Mouse (Mus musculus): ENCODE measurements at regions not wholly inside any gene's neighbourhood (a gene's known extent, or its start where the extent isn't known, plus 50 kb on each side); places are given as distances from the start of the nearest gene placed in this dataset.

- H3K27ac ChIP-seq (ENCODE audit: insufficient read depth, low read length), result no peak overlapping the region
Observed at GRCm38 (mm10) chr10:56598191-56598590, 221.1 kb downstream of the Gja1 start.

DNA sequence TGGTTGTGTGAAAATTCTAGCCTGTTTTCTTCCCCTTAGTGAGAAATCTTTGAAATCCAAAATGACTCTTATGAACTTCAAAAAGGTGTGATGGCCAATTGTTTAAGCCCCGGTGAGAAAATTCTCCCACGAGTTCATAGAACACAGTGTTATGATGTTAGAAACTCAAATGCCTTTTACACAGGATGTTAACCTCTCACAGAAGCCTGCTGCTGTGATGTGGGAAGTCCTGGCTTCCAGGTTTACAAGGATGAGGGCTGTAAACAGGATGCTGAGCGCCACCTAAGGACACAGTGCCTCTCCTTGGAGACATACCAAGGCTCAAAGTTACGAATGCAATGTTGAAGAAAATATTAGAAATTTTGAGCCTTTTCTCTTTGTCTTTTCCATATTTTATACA is 222.8 kb downstream of the Gja1 start:
- TF ChIP-seq POLR2A (IDR thresholded peaks at IDR 0.05; ENCODE audit: borderline replicate concordance, insufficient read depth, low read length) (no peak), CTCF (IDR thresholded peaks at IDR 0.05; ENCODE audit: borderline replicate concordance, insufficient read depth, low read depth, low read length) (no peak)
- 79% methylated on average over 4 of the region's 4 CpGs for WGBS

More at GRCm38 (mm10) chr10:56598191-56598590, 221.1 kb downstream of the Gja1 start:
- Histone ChIP-seq H3K4me1 (ENCODE audit: control insufficient read depth, insufficient read depth, low read length) (no peaks in the 10 kb centered on the region), H3K27me3 (ENCODE audit: control insufficient read depth, insufficient read depth, low read length) (no peaks in the 10 kb centered on the region), H3K4me3 (replicated peaks; ENCODE audit: insufficient read depth, low read depth, low read length) (no peak overlapping the region)
- TF ChIP-seq POLR2A (IDR thresholded peaks at IDR 0.05; ENCODE audit: borderline replicate concordance, insufficient read depth, low read length) (no peak), CTCF (IDR thresholded peaks at IDR 0.05; ENCODE audit: borderline replicate concordance, insufficient read depth, low read depth, low read length) (no peak)
- no peak for DNase-seq
- WGBS, result 94% methylated on average over 3 of the region's 3 CpGs

GRCm38 (mm10) chr10:56611564-56612288 is 234.6 kb downstream of the Gja1 start:
- no peak for TF ChIP-seq CTCF (IDR thresholded peaks at IDR 0.05; ENCODE audit: borderline replicate concordance, insufficient read depth, low read depth, low read length)
- no peak for TF ChIP-seq POLR2A (IDR thresholded peaks at IDR 0.05; ENCODE audit: borderline replicate concordance, insufficient read depth, low read length)
- peak; percentile 12 to 29 for DNase-seq
- 40% methylated on average over 8 of the region's 8 CpGs for WGBS

More for the DNA sequence above, 222.8 kb downstream of the Gja1 start:
- H3K4me1 ChIP-seq (ENCODE audit: control insufficient read depth, insufficient read depth, low read length), result no peaks in the 10 kb centered on the region
- no peak overlapping the region for H3K4me3 ChIP-seq (replicated peaks; ENCODE audit: insufficient read depth, low read depth, low read length)
- DNase-seq, result no peak
- no peaks in the 10 kb centered on the region for H3K27me3 ChIP-seq (ENCODE audit: control insufficient read depth, insufficient read depth, low read length)
- H3K27ac ChIP-seq (ENCODE audit: insufficient read depth, low read length), result no peak overlapping the region

DNA sequence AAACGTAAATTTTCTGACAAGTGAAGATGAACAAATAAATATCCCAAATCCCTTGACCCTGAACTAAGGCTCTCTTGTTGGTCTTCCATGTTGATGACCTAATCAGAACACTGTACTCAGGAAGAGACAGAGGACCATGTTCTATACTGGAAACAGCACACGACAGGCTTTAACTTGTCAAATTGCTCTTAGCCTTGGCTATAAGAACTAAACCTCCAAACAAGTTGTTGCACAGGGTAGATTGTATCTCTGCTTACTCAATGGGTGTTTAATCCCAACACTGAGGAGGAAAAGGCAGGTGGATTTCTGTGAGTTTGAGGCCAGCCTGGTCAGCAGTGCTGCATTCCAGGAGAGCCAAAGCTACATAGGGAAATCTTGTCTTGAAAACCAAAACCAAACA is 265.5 kb downstream of the Gja1 start:
- H3K4me1 ChIP-seq (ENCODE audit: control insufficient read depth, insufficient read depth, low read length), result no peaks in the 10 kb centered on the region
- no peak for DNase-seq
- H3K27ac ChIP-seq (ENCODE audit: insufficient read depth, low read length), result no peak overlapping the region
- H3K27me3 ChIP-seq (ENCODE audit: control insufficient read depth, insufficient read depth, low read length), result no peaks in the 10 kb centered on the region
- no peak overlapping the region for H3K4me3 ChIP-seq (replicated peaks; ENCODE audit: insufficient read depth, low read depth, low read length)
- WGBS, result 89% methylated on average over 2 of the region's 2 CpGs
- TF ChIP-seq CTCF (IDR thresholded peaks at IDR 0.05; ENCODE audit: borderline replicate concordance, insufficient read depth, low read depth, low read length) (no peak), POLR2A (IDR thresholded peaks at IDR 0.05; ENCODE audit: borderline replicate concordance, insufficient read depth, low read length) (no peak)

More at GRCm38 (mm10) chr10:56611564-56612288, 234.6 kb downstream of the Gja1 start:
- Histone ChIP-seq H3K4me3 (replicated peaks; ENCODE audit: insufficient read depth, low read depth, low read length) (no peak overlapping the region), H3K27ac (ENCODE audit: insufficient read depth, low read length) (no peak overlapping the region), H3K4me1 (ENCODE audit: control insufficient read depth, insufficient read depth, low read length) (peaks cover 7% of the 10 kb centered on the region; the same call in 1 of the 2 replicates), H3K27me3 (ENCODE audit: control insufficient read depth, insufficient read depth, low read length) (no peaks in the 10 kb centered on the region)

DNA sequence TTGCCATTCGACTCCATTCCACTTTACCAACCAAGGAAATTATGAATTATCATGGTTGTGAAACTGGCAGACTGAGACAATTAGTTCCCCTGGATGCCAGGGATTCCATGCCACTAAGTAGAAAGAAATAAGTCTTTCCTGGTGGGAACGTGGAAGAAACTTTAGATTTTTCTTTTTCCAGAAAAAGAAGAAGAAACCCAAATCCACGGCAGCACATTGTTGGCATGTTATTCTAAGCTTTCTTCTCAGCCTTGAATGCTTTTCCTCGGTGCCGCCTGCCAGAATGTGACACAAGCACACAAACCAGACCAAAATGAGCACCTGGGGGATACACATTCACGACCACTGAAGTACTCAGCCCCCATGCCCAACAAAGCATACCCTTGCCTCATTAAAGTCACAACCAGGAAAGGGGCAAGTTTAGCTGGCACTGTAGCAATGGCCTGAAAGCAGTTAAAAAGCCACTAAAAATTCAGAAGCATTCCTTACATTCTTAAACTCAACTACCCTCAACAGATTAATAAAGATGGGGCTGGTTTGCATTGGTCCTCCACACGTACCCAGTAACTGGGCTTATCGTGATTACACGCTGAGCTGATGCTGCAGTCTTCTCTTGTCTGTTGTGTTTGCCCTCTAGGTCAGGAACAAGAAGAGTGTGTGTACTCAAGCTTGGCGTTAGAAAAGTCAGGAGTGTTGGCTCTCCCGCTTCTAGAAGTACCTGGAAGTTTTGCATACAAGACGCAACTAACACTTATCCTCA is 266.4 kb downstream of the Gja1 start:
- DNase-seq, result no peak
- H3K27me3 ChIP-seq (ENCODE audit: control insufficient read depth, insufficient read depth, low read length), result no peaks in the 10 kb centered on the region
- 70% methylated on average over 12 of the region's 12 CpGs for WGBS
- no peak overlapping the region for H3K27ac ChIP-seq (ENCODE audit: insufficient read depth, low read length)
- TF ChIP-seq CTCF (IDR thresholded peaks at IDR 0.05; ENCODE audit: borderline replicate concordance, insufficient read depth, low read depth, low read length), result no peak
- no peak for TF ChIP-seq POLR2A (IDR thresholded peaks at IDR 0.05; ENCODE audit: borderline replicate concordance, insufficient read depth, low read length)
- H3K4me3 ChIP-seq (replicated peaks; ENCODE audit: insufficient read depth, low read depth, low read length), result no peak overlapping the region
- H3K4me1 ChIP-seq (ENCODE audit: control insufficient read depth, insufficient read depth, low read length), result no peaks in the 10 kb centered on the region

- Histone ChIP-seq H3K27me3 (ENCODE audit: control insufficient read depth, insufficient read depth, low read length) (no peaks in the 10 kb centered on the region), H3K4me1 (ENCODE audit: control insufficient read depth, insufficient read depth, low read length) (no peaks in the 10 kb centered on the region), H3K27ac (ENCODE audit: insufficient read depth, low read length) (no peak overlapping the region), H3K4me3 (replicated peaks; ENCODE audit: insufficient read depth, low read depth, low read length) (no peak overlapping the region)
- no peak for DNase-seq
- 84% methylated on average over 4 of the region's 4 CpGs for WGBS
- TF ChIP-seq POLR2A (IDR thresholded peaks at IDR 0.05; ENCODE audit: borderline replicate concordance, insufficient read depth, low read length), result no peak
- TF ChIP-seq CTCF (IDR thresholded peaks at IDR 0.05; ENCODE audit: borderline replicate concordance, insufficient read depth, low read depth, low read length), result no peak
Observed at GRCm38 (mm10) chr10:56660501-56660900, 283.4 kb downstream of the Gja1 start.

DNA sequence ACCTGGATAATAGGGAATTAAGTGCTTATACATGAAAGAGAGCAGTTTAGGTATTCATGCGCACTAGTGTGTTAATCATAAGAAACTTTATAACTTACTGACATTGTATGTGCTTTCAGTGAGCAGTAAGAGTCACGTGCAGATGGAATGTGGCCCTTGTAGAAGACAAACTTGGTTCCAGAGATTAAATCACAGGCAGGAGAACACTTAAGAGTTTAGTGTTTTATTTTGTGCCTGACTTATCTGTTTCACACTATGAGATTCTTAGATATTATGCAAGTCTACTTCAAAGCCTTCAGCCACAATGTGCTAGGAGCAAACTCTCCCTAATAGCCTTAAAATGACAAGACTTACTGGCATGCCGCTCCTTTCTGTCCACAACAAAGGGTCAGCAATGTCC is 296.8 kb downstream of the Gja1 start:
- no peak for DNase-seq
- 89% methylated on average over 3 of the region's 3 CpGs for WGBS
- TF ChIP-seq CTCF (IDR thresholded peaks at IDR 0.05; ENCODE audit: borderline replicate concordance, insufficient read depth, low read depth, low read length) (no peak), POLR2A (IDR thresholded peaks at IDR 0.05; ENCODE audit: borderline replicate concordance, insufficient read depth, low read length) (no peak)
- no peak overlapping the region for H3K4me3 ChIP-seq (replicated peaks; ENCODE audit: insufficient read depth, low read depth, low read length)
- no peaks in the 10 kb centered on the region for H3K4me1 ChIP-seq (ENCODE audit: control insufficient read depth, insufficient read depth, low read length)
- H3K27ac ChIP-seq (ENCODE audit: insufficient read depth, low read length), result no peak overlapping the region
- no peaks in the 10 kb centered on the region for H3K27me3 ChIP-seq (ENCODE audit: control insufficient read depth, insufficient read depth, low read length)

DNA sequence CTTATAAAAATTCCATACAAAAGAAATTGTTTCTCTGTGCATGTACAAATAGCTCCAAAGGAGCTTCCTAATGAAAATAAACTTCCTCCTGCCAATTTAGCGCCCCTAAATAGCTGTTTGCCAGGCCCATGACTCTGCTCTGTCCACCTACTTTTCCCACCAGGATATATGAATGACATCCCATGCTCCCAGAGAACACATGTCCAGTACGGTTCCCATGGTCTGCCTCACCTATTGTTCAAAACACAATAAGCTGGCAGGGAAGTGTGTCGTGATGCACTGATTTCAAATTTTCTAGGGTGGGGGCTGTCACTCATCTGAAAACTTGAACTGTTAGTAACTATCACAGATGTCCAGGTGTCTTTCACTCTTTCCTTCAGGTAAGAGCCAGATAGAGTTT is 305.8 kb downstream of the Gja1 start:
- Histone ChIP-seq H3K4me3 (replicated peaks; ENCODE audit: insufficient read depth, low read depth, low read length) (no peak overlapping the region), H3K27ac (ENCODE audit: insufficient read depth, low read length) (no peak overlapping the region), H3K4me1 (ENCODE audit: control insufficient read depth, insufficient read depth, low read length) (no peaks in the 10 kb centered on the region), H3K27me3 (ENCODE audit: control insufficient read depth, insufficient read depth, low read length) (no peaks in the 10 kb centered on the region)
- TF ChIP-seq CTCF (IDR thresholded peaks at IDR 0.05; ENCODE audit: borderline replicate concordance, insufficient read depth, low read depth, low read length) (no peak), POLR2A (IDR thresholded peaks at IDR 0.05; ENCODE audit: borderline replicate concordance, insufficient read depth, low read length) (no peak)
- DNase-seq, result no peak
- 43% methylated on average over 3 of the region's 3 CpGs for WGBS

Data from cerebellum, adult 2 months (tissue).